Mouse (Mus musculus): ENCODE data around the gene Smtnl2. TPM values are rescaled to one million over a fixed set of nuclear protein-coding genes. Genes with fewer than 3 reads are reported as not detected.
"Not testable (repeated sequence)": the region's sequence is repeated elsewhere in the genome, so short reads cannot be mapped to it uniquely, and the experiment has no call there.

The Smtnl2 gene
- polyA plus RNA-seq (2012; rRNA removed): 2.1 and 3.4 TPM in 2 replicates

DNA sequence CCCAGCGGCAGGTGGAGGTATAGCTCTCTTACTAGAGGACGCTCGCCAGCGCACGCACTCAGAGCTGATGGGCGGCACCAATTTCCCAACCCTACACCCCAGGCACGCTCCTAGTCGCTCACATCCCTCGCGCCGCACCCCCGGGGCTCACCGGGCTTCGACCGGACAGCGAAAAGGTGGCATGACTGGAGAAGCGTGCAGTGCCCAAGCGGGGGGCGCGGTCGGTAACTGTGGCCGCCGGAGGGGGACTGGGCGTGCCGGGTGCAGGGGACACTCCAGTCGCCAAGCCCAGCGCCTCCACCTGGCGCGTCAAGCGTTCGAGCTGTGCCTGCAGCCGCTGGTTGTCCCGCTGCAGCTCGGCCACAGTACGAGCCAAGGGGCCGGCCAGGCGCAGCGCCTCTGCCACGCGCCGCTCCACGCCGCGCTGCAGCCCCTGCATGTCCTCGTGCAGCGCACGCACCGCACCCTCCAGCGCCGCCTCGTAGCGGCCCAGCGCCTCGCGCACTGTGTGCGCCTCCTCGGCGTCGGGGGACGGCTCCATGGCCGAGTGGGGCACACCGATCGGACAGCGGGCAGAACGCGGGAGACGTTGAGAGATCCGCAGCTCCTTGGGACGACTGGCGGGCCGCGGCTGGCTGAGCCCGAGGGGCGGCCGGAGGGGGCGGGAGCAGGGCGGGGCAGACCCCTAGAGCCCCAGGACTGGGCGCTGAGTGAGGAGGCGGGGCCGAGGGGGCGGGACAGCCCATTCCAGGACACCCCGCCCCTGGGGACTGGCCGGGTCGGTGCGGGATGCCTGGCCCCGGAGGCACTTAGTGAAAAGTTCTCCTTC is at the start of gene Smtnl2:
Gene Smtnl2 (minus strand): TSS at position 621 of the 829 bp plus-strand sequence.
- peak; percentile 81 for DNase-seq (ENCODE audit: low read depth)
- TF ChIP-seq POLR2A (IDR thresholded peaks at IDR 0.05; ENCODE audit: borderline replicate concordance, extremely low read depth, insufficient read depth, insufficient read length, poor library complexity, severe bottlenecking) (no peak), CTCF (IDR thresholded peaks at IDR 0.05; ENCODE audit: borderline replicate concordance, extremely low read depth, insufficient read depth, insufficient read length) (no peak)

GRCm38 (mm10) chr11:72458502-72458901 is 47.0 kb upstream of the Smtnl2 start:
- no peak for TF ChIP-seq CTCF (IDR thresholded peaks at IDR 0.05; ENCODE audit: borderline replicate concordance, extremely low read depth, insufficient read depth, insufficient read length)
- TF ChIP-seq POLR2A (IDR thresholded peaks at IDR 0.05; ENCODE audit: borderline replicate concordance, extremely low read depth, insufficient read depth, insufficient read length, poor library complexity, severe bottlenecking): no peak

GRCm38 (mm10) chr11:72457995-72458496 is 46.5 kb upstream of the Smtnl2 start:
- DNase-seq (ENCODE audit: low read depth): no peak
- TF ChIP-seq POLR2A (IDR thresholded peaks at IDR 0.05; ENCODE audit: borderline replicate concordance, extremely low read depth, insufficient read depth, insufficient read length, poor library complexity, severe bottlenecking): no peak
- TF ChIP-seq CTCF (IDR thresholded peaks at IDR 0.05; ENCODE audit: borderline replicate concordance, extremely low read depth, insufficient read depth, insufficient read length): no peak

More at GRCm38 (mm10) chr11:72458502-72458901, 47.0 kb upstream of the Smtnl2 start:
- no peak for DNase-seq (ENCODE audit: low read depth)

GRCm38 (mm10) chr11:72455694-72456093 is 44.2 kb upstream of the Smtnl2 start:
- TF ChIP-seq POLR2A (IDR thresholded peaks at IDR 0.05; ENCODE audit: borderline replicate concordance, extremely low read depth, insufficient read depth, insufficient read length, poor library complexity, severe bottlenecking) (no peak), CTCF (IDR thresholded peaks at IDR 0.05; ENCODE audit: borderline replicate concordance, extremely low read depth, insufficient read depth, insufficient read length) (no peak)
- DNase-seq (ENCODE audit: low read depth): peak; percentile 54

- DNase-seq (ENCODE audit: low read depth): no peak
- TF ChIP-seq CTCF (IDR thresholded peaks at IDR 0.05; ENCODE audit: borderline replicate concordance, extremely low read depth, insufficient read depth, insufficient read length) (no peak), POLR2A (IDR thresholded peaks at IDR 0.05; ENCODE audit: borderline replicate concordance, extremely low read depth, insufficient read depth, insufficient read length, poor library complexity, severe bottlenecking) (no peak)
Measured at GRCm38 (mm10) chr11:72453105-72453953, 41.8 kb upstream of the Smtnl2 start.

DNA sequence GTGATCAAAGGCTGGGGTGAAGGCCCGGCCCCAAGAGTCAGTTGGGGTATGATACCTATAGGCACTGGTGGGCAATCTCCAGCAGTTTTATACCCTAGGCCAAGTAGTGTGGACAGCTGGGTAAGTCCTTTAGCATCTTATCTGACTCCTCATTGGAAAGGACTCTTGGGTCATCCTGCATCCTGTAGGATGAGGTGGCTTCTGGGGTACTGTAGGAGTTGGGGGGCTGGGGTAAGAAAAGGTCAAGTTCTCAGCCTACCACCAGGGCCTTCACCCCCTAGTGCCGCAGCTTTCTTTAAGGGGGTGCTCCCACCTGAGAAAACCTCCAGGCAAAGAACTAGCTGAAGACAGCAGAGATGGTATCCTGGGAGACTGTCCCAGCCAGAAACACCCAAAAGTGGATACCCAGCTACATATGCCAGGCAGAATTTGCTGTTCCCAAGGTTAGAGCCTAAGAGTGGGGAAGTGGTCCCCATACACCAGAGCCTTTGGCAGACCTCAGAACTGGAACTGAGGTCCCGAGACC is 40.7 kb upstream of the Smtnl2 start:
- no peak for DNase-seq (ENCODE audit: low read depth)
- TF ChIP-seq CTCF (IDR thresholded peaks at IDR 0.05; ENCODE audit: borderline replicate concordance, extremely low read depth, insufficient read depth, insufficient read length) (no peak), POLR2A (IDR thresholded peaks at IDR 0.05; ENCODE audit: borderline replicate concordance, extremely low read depth, insufficient read depth, insufficient read length, poor library complexity, severe bottlenecking) (no peak)

GRCm38 (mm10) chr11:72447475-72447874 is 36.0 kb upstream of the Smtnl2 start:
- TF ChIP-seq POLR2A (IDR thresholded peaks at IDR 0.05; ENCODE audit: borderline replicate concordance, extremely low read depth, insufficient read depth, insufficient read length, poor library complexity, severe bottlenecking) (no peak), CTCF (IDR thresholded peaks at IDR 0.05; ENCODE audit: borderline replicate concordance, extremely low read depth, insufficient read depth, insufficient read length) (0 out of 2 replicates have a peak, but pooled peaks have one; percentile 1)
- DNase-seq (ENCODE audit: low read depth): no peak

- peak; percentile 43 for DNase-seq (ENCODE audit: low read depth)
- TF ChIP-seq CTCF (IDR thresholded peaks at IDR 0.05; ENCODE audit: borderline replicate concordance, extremely low read depth, insufficient read depth, insufficient read length) (peak; percentile 66), POLR2A (IDR thresholded peaks at IDR 0.05; ENCODE audit: borderline replicate concordance, extremely low read depth, insufficient read depth, insufficient read length, poor library complexity, severe bottlenecking) (no peak)
Measured at GRCm38 (mm10) chr11:72446311-72447105, 35.0 kb upstream of the Smtnl2 start.

DNA sequence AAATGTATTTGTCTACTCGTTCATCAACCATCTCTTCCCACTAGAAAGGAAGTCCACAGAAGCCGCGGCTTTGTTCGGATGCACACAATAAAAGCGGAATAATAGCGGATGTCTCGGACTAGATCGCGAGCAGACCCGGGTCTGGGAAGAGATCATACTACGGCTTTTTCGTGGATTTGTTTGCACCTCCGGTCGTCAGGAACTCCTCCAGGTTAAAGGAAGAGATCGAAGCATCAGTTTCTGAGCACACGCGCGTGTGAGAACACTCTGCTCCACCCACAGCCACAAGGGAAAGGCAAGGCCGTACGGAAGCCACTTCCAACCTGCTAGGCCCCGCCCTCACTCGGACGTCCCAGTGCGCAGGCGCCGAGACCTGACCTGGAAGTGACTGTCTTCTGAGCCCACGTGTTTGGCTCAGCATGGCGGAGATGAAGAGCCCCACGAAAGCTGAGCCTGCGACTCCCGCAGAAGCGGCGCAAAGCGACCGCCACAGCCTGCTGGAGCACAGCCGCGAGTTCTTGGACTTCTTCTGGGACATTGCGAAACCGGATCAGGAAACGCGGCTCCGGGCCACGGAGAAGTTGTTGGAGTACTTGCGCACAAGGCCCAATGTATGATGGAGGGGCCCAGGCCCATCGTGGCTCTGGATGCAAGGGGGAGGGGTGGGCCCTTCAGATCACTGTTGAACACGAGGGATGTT is 29.6 kb upstream of the Smtnl2 start, which contains the start of gene Mybbp1a:
Gene Mybbp1a (plus strand): TSS at position 391 of the 700 bp plus-strand sequence.
- peak; percentile 84; the same call in 1 of the 2 replicates for TF ChIP-seq POLR2A (IDR thresholded peaks at IDR 0.05; ENCODE audit: borderline replicate concordance, extremely low read depth, insufficient read depth, insufficient read length, poor library complexity, severe bottlenecking)
- no peak for TF ChIP-seq CTCF (IDR thresholded peaks at IDR 0.05; ENCODE audit: borderline replicate concordance, extremely low read depth, insufficient read depth, insufficient read length)
- peak; percentile 99 for DNase-seq (ENCODE audit: low read depth)

DNA sequence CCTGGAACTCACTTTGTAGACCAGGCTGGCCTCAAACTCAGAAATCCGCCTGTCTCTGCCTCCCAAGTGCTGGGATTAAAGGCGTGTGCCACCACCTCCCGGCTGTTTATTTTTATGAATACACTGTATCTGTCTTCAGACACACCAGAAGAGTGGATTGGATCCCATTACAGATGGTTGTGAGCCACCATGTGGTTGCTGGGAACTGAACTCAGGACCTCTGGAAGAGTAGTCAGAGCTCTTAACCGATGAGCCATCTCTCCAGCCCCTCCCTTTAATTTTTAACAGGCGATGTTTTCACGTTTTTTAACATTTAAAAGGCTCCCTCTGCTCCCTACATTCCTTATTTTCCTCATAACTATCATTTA is 29.1 kb upstream of the Smtnl2 start:
- DNase-seq (ENCODE audit: low read depth): not testable (repeated sequence)
